Mouse (Mus musculus): ENCODE measurements around the gene Wee2. TPM values are rescaled to one million over a fixed set of nuclear protein-coding genes. Genes with fewer than 3 reads are reported as not detected.

The Wee2 gene
- polyA plus RNA-seq, 1 experiment from 2014 or later, result 0.51 TPM

DNA sequence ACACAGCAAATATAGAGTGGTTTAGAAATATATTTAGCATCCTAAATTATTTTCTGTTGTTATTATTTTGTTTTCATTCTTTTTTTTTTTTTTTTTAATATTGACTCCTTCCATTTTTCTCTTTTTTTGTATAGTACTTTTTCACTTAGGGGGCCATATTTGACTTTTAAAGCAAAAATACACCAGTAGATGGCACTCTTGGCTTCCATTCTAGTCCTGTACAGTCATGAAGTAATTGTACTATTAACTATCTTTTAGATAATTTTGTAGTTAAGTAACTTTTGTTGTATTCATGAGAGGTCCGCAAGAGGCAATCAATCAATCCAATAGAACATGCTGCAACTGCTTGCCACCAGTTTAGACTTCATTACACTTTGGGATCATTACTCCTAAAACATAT, 40.8 kb downstream of the Wee2 start:
- Histone ChIP-seq H3K4me3 (ENCODE audit: low read depth, low read length) (no peak overlapping the region), H3K27me3 (replicated peaks; ENCODE audit: control insufficient read depth, insufficient read depth, low read length) (no peaks in the 10 kb centered on the region), H3K27ac (replicated peaks; ENCODE audit: low read depth, low read length) (no peak overlapping the region), H3K4me2 (ENCODE audit: low read depth, low read length) (no peak overlapping the region), H3K36me3 (ENCODE audit: control insufficient read depth, insufficient read depth, low read length) (peaks cover 76% of the 10 kb centered on the region), H3K9me3 (ENCODE audit: control insufficient read depth, low read length) (no peaks in the 10 kb centered on the region), H3K4me1 (ENCODE audit: control insufficient read depth, insufficient read depth, low read length) (no peaks in the 10 kb centered on the region), H3K9ac (ENCODE audit: low read depth, low read length) (no peak overlapping the region)
- ATAC-seq (ENCODE audit: low read depth) (no peak), DNase-seq (ENCODE audit: low spot score) (peak; percentile 23)
- 89% methylated on average over 1 of the region's 1 CpGs for WGBS

DNA sequence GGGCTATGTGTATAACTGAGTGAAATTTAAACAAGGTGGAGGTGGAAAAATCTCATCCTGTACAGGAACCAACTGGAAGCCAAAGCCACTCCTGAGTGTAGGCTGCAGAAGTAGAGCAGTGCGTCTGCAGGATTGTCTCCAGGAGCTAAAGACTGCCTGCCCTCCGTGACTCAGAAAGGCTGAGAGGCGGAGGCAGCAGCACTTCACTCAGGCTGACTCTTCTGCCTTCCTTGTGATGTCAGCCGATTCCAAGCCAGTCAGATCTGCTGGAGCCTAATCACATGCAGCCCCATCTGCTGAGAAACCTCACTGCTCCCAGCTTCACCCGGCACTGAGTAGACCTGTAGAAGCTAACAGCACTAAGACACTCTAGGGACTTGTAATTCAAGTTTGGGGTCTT, 43.4 kb downstream of the Wee2 start:
- H3K27me3 ChIP-seq (replicated peaks; ENCODE audit: control insufficient read depth, insufficient read depth, low read length), result no peaks in the 10 kb centered on the region
- ATAC-seq (ENCODE audit: low read depth), result no peak
- H3K4me3 ChIP-seq (ENCODE audit: low read depth, low read length), result no peak overlapping the region
- no peak overlapping the region for H3K27ac ChIP-seq (replicated peaks; ENCODE audit: low read depth, low read length)
- H3K9ac ChIP-seq (ENCODE audit: low read depth, low read length), result no peak overlapping the region
- DNase-seq (ENCODE audit: low spot score), result no peak
- no peaks in the 10 kb centered on the region for H3K4me1 ChIP-seq (ENCODE audit: control insufficient read depth, insufficient read depth, low read length)
- H3K36me3 ChIP-seq (ENCODE audit: control insufficient read depth, insufficient read depth, low read length), result peaks cover 61% of the 10 kb centered on the region
- H3K4me2 ChIP-seq (ENCODE audit: low read depth, low read length), result no peak overlapping the region
- WGBS, result 96% methylated on average over 5 of the region's 5 CpGs
- H3K9me3 ChIP-seq (ENCODE audit: control insufficient read depth, low read length), result no peaks in the 10 kb centered on the region

DNA sequence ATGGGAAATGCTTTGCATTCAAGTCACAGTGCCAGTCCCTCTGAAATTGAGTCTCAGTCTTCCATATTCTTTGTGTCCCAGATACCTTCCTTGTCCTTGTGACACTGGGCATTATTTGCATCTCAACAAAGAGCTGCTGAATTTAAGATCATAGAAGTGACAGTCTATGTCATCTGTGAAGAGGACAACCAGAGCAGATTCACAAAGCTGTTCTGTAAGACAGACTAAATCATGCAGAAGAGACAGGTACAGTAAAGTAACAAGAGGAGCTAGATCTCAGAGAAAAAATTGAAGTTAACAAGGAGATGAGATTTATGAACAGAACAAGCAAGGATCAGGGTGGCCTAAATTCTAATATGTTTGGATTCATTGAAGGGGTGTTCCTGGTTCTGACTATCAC, 52.0 kb downstream of the Wee2 start, which contains the start of gene Tas2r137:
Gene Tas2r137 (plus strand): TSS at position 301 of the 400 bp plus-strand sequence.
- ATAC-seq (ENCODE audit: low read depth) (no peak), DNase-seq (ENCODE audit: low spot score) (no peak)
- H3K27me3 ChIP-seq (replicated peaks; ENCODE audit: control insufficient read depth, insufficient read depth, low read length), result no peaks in the 10 kb centered on the region
- H3K4me1 ChIP-seq (ENCODE audit: control insufficient read depth, insufficient read depth, low read length), result no peaks in the 10 kb centered on the region
- H3K27ac ChIP-seq (replicated peaks; ENCODE audit: low read depth, low read length), result no peak within 1 kb of the TSS
- no peak within 1 kb of the TSS for H3K9ac ChIP-seq (ENCODE audit: low read depth, low read length)
- H3K4me2 ChIP-seq (ENCODE audit: low read depth, low read length), result no peak within 1 kb of the TSS
- no peaks in the 10 kb centered on the region for H3K9me3 ChIP-seq (ENCODE audit: control insufficient read depth, low read length)
- no peaks in the 10 kb centered on the region for H3K36me3 ChIP-seq (ENCODE audit: control insufficient read depth, insufficient read depth, low read length)
- no peak within 1 kb of the TSS for H3K4me3 ChIP-seq (ENCODE audit: low read depth, low read length)

DNA sequence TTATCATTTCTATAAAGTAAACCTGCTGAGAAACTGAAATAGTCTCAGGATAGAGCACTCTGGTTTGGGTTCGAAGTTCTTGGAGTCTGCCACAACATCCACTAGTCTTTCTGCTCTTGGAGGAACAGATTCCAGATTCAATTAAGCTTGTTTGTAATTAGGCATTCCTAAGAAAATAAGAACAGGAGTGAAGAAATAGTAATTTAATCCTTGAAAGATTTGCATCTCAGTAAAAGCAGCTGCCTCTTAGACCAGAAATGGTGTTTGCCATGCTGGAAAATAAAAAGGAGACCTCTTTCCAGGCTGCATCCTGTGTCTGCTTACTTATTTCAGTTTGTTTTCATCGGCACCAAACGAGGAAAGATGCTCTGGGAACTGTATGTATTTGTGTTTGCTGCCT, 54.3 kb downstream of the Wee2 start, which contains the start of gene Tas2r108:
Gene Tas2r108 (plus strand): TSS at position 301 of the 400 bp plus-strand sequence.
- H3K4me3 ChIP-seq (ENCODE audit: low read depth, low read length), result no peak within 1 kb of the TSS
- no peaks in the 10 kb centered on the region for H3K4me1 ChIP-seq (ENCODE audit: control insufficient read depth, insufficient read depth, low read length)
- no peak for ATAC-seq (ENCODE audit: low read depth)
- H3K27me3 ChIP-seq (replicated peaks; ENCODE audit: control insufficient read depth, insufficient read depth, low read length), result no peaks in the 10 kb centered on the region
- H3K9ac ChIP-seq (ENCODE audit: low read depth, low read length), result no peak within 1 kb of the TSS
- WGBS, result 85% methylated on average over 3 of the region's 3 CpGs
- H3K36me3 ChIP-seq (ENCODE audit: control insufficient read depth, insufficient read depth, low read length), result no peaks in the 10 kb centered on the region
- no peaks in the 10 kb centered on the region for H3K9me3 ChIP-seq (ENCODE audit: control insufficient read depth, low read length)
- H3K4me2 ChIP-seq (ENCODE audit: low read depth, low read length), result no peak within 1 kb of the TSS
- H3K27ac ChIP-seq (replicated peaks; ENCODE audit: low read depth, low read length), result no peak within 1 kb of the TSS
- DNase-seq (ENCODE audit: low spot score), result no peak

Other genes starting within 250 kb of the Wee2 start
- gene Agk, start 113.9 kb upstream of the Wee2 start, polyA plus RNA-seq (2014; fragmentation: Nextera tagmentation; extraction: Ambion mirVana), result 41.4 and 45.0 TPM in 2 replicates
- gene E330009J07Rik, start 3.0 kb upstream of the Wee2 start, polyA plus RNA-seq (2014; fragmentation: Nextera tagmentation; extraction: Ambion mirVana), result 9.1 and 9.2 TPM in 2 replicates
- 126 and 128 TPM in 2 replicates for gene Ssbp1, start 32.3 kb downstream of the Wee2 start, polyA plus RNA-seq (2014; fragmentation: Nextera tagmentation; extraction: Ambion mirVana)
- gene Tas2r137, start 52.1 kb downstream of the Wee2 start, polyA plus RNA-seq (2014; fragmentation: Nextera tagmentation; extraction: Ambion mirVana), result not detected in 2 replicates
- not detected in 2 replicates for gene Tas2r108, start 54.4 kb downstream of the Wee2 start, polyA plus RNA-seq (2014; fragmentation: Nextera tagmentation; extraction: Ambion mirVana)
- not detected in 2 replicates for gene Prss37, start 80.4 kb downstream of the Wee2 start, polyA plus RNA-seq (2014; fragmentation: Nextera tagmentation; extraction: Ambion mirVana)
- gene Olfr461, start 116.0 kb downstream of the Wee2 start, polyA plus RNA-seq (2014; fragmentation: Nextera tagmentation; extraction: Ambion mirVana), result not detected in 2 replicates
- 0.15 TPM in 1 of 2 replicates, not detected in the other for gene Olfr460, start 130.4 kb downstream of the Wee2 start, polyA plus RNA-seq (2014; fragmentation: Nextera tagmentation; extraction: Ambion mirVana)
- 1.6 and 2.1 TPM in 2 replicates for gene Clec5a, start 146.7 kb downstream of the Wee2 start, polyA plus RNA-seq (2014; fragmentation: Nextera tagmentation; extraction: Ambion mirVana)
- gene Tas2r138, start 174.2 kb downstream of the Wee2 start, polyA plus RNA-seq (2014; fragmentation: Nextera tagmentation; extraction: Ambion mirVana), result not detected in 2 replicates
- gene Mgam, start 189.7 kb downstream of the Wee2 start, polyA plus RNA-seq (2014; fragmentation: Nextera tagmentation; extraction: Ambion mirVana), result 0.07 and 0.14 TPM in 2 replicates